Mouse (Mus musculus): Measurements from ENCODE around the gene Tmx2. TPM values are rescaled to one million over a fixed set of nuclear protein-coding genes. Genes with fewer than 3 reads are reported as not detected.
"Not testable (repeated sequence)": the region's sequence is repeated elsewhere in the genome, so short reads cannot be mapped to it uniquely, and the experiment has no call there.

Tmx2 gene
- polyA plus RNA-seq (2015; fragmentation: Nextera tagmentation; extraction: Ambion mirVana): 95.2 and 98.7 TPM in 2 replicates

- peak within 1 kb of the TSS; percentile 44; the same call in 1 of the 2 replicates for H3K27ac ChIP-seq
- WGBS: 16% methylated on average over 8 of the region's 8 CpGs
- peaks cover 22% of the 10 kb centered on the region for H3K36me3 ChIP-seq
- no peaks in the 10 kb centered on the region for H3K9me3 ChIP-seq
- no peak for ATAC-seq (ENCODE audit: insufficient number of reproducible peaks, low FRiP score, low TSS enrichment, low read depth)
- H3K4me2 ChIP-seq: peak within 1 kb of the TSS; percentile 74
- peaks cover 16% of the 10 kb centered on the region for H3K4me1 ChIP-seq
- no peaks in the 10 kb centered on the region for H3K27me3 ChIP-seq
- peak within 1 kb of the TSS; percentile 67 for H3K9ac ChIP-seq
- peak within 1 kb of the TSS; percentile 69 for H3K4me3 ChIP-seq
Measured at GRCm38 (mm10) chr2:84679016-84679415, at the start of gene Tmx2. Gene Tmx2, minus strand, starts transcription at chr2:84679140.

GRCm38 (mm10) chr2:84728191-84728590 lies 49.3 kb upstream of the Tmx2 start:
- H3K4me3 ChIP-seq; H3K27me3 ChIP-seq; ATAC-seq (ENCODE audit: insufficient number of reproducible peaks, low FRiP score, low TSS enrichment, low read depth); H3K27ac ChIP-seq; H3K9me3 ChIP-seq; H3K4me2 ChIP-seq; H3K9ac ChIP-seq: not testable (repeated sequence)
- 69% methylated on average over 5 of the region's 5 CpGs for WGBS
- H3K4me1 ChIP-seq: peaks cover 16% of the 10 kb centered on the region
- peaks cover 16% of the 10 kb centered on the region for H3K36me3 ChIP-seq

- ATAC-seq (ENCODE audit: insufficient number of reproducible peaks, low FRiP score, low TSS enrichment, low read depth): peak; percentile 93
- no peaks in the 10 kb centered on the region for H3K9me3 ChIP-seq
- peaks cover 2% of the 10 kb centered on the region; the same call in 1 of the 2 replicates for H3K27me3 ChIP-seq
- peak within 1 kb of the TSS; percentile 50 for H3K9ac ChIP-seq
- H3K4me2 ChIP-seq: peak within 1 kb of the TSS; percentile 70
- 1% methylated on average over 39 of the region's 39 CpGs for WGBS
- peaks cover 16% of the 10 kb centered on the region for H3K4me1 ChIP-seq
- peak within 1 kb of the TSS; percentile 55 for H3K4me3 ChIP-seq
- H3K27ac ChIP-seq: peak within 1 kb of the TSS; percentile 87
- H3K36me3 ChIP-seq: peaks cover 18% of the 10 kb centered on the region
Measured at GRCm38 (mm10) chr2:84727172-84727858, 48.4 kb upstream of the Tmx2 start, which contains the start of gene Clp1. Gene Clp1, minus strand, starts transcription at chr2:84727350.

- ATAC-seq (ENCODE audit: insufficient number of reproducible peaks, low FRiP score, low TSS enrichment, low read depth): no peak
- Histone ChIP-seq H3K4me2 (peak overlapping the region; percentile 70), H3K36me3 (peaks cover 19% of the 10 kb centered on the region), H3K27me3 (peaks cover 2% of the 10 kb centered on the region; the same call in 1 of the 2 replicates), H3K4me3 (peak overlapping the region; percentile 55), H3K9me3 (no peaks in the 10 kb centered on the region), H3K27ac (no peak overlapping the region), H3K9ac (peak overlapping the region; percentile 44), H3K4me1 (peaks cover 16% of the 10 kb centered on the region)
- under 1% methylated on average over 9 of the region's 9 CpGs for WGBS
Measured at GRCm38 (mm10) chr2:84726716-84727115, 47.8 kb upstream of the Tmx2 start.

- H3K4me3 ChIP-seq: no peak overlapping the region
- peaks cover 24% of the 10 kb centered on the region for H3K36me3 ChIP-seq
- no peaks in the 10 kb centered on the region for H3K27me3 ChIP-seq
- WGBS: 93% methylated on average over 10 of the region's 10 CpGs
- H3K27ac ChIP-seq: no peak overlapping the region
- no peaks in the 10 kb centered on the region for H3K9me3 ChIP-seq
- ATAC-seq (ENCODE audit: insufficient number of reproducible peaks, low FRiP score, low TSS enrichment, low read depth): no peak
- no peak overlapping the region for H3K9ac ChIP-seq
- H3K4me2 ChIP-seq: peak overlapping the region; percentile 70; the same call in 1 of the 2 replicates
- H3K4me1 ChIP-seq: peaks cover 16% of the 10 kb centered on the region
Measured at GRCm38 (mm10) chr2:84725770-84726169, 46.8 kb upstream of the Tmx2 start.

- Histone ChIP-seq H3K27ac (no peak overlapping the region), H3K9ac (no peak overlapping the region), H3K9me3 (no peaks in the 10 kb centered on the region), H3K4me3 (no peak overlapping the region), H3K4me2 (no peak overlapping the region), H3K27me3 (no peaks in the 10 kb centered on the region), H3K4me1 (peaks cover 16% of the 10 kb centered on the region), H3K36me3 (peaks cover 24% of the 10 kb centered on the region)
- WGBS: 94% methylated on average over 14 of the region's 14 CpGs
- ATAC-seq (ENCODE audit: insufficient number of reproducible peaks, low FRiP score, low TSS enrichment, low read depth): no peak
Measured at GRCm38 (mm10) chr2:84723856-84724255, 44.9 kb upstream of the Tmx2 start.

- H3K4me2 ChIP-seq: no peak overlapping the region
- peaks cover 24% of the 10 kb centered on the region for H3K36me3 ChIP-seq
- no peaks in the 10 kb centered on the region for H3K27me3 ChIP-seq
- no peak overlapping the region for H3K27ac ChIP-seq
- H3K9me3 ChIP-seq: no peaks in the 10 kb centered on the region
- peaks cover 12% of the 10 kb centered on the region for H3K4me1 ChIP-seq
- no peak overlapping the region for H3K9ac ChIP-seq
- no peak for ATAC-seq (ENCODE audit: insufficient number of reproducible peaks, low FRiP score, low TSS enrichment, low read depth)
- H3K4me3 ChIP-seq: no peak overlapping the region
- 83% methylated on average over 3 of the region's 3 CpGs for WGBS
Measured at GRCm38 (mm10) chr2:84721182-84721581, 42.2 kb upstream of the Tmx2 start.

- 95% methylated on average over 2 of the region's 2 CpGs for WGBS
- H3K27ac ChIP-seq: no peak overlapping the region
- H3K9me3 ChIP-seq: no peaks in the 10 kb centered on the region
- H3K4me3 ChIP-seq: no peak overlapping the region
- H3K4me1 ChIP-seq: peaks cover 9% of the 10 kb centered on the region
- no peak for ATAC-seq (ENCODE audit: insufficient number of reproducible peaks, low FRiP score, low TSS enrichment, low read depth)
- no peak overlapping the region for H3K4me2 ChIP-seq
- H3K9ac ChIP-seq: no peak overlapping the region
- peaks cover 24% of the 10 kb centered on the region for H3K36me3 ChIP-seq
- H3K27me3 ChIP-seq: no peaks in the 10 kb centered on the region
Measured at GRCm38 (mm10) chr2:84720718-84721117, 41.8 kb upstream of the Tmx2 start.

GRCm38 (mm10) chr2:84717357-84717756 lies 38.4 kb upstream of the Tmx2 start:
- Histone ChIP-seq H3K36me3 (peaks cover 6% of the 10 kb centered on the region; the same call in 1 of the 2 replicates), H3K27ac (no peak overlapping the region), H3K4me2 (no peak overlapping the region), H3K9ac (no peak overlapping the region), H3K27me3 (no peaks in the 10 kb centered on the region), H3K9me3 (no peaks in the 10 kb centered on the region), H3K4me1 (peaks cover 11% of the 10 kb centered on the region), H3K4me3 (no peak overlapping the region)
- no peak for ATAC-seq (ENCODE audit: insufficient number of reproducible peaks, low FRiP score, low TSS enrichment, low read depth)
- 92% methylated on average over 4 of the region's 4 CpGs for WGBS

- Histone ChIP-seq H3K9me3 (no peaks in the 10 kb centered on the region), H3K27me3 (no peaks in the 10 kb centered on the region), H3K4me3 (peak overlapping the region; percentile 91), H3K36me3 (peaks cover 4% of the 10 kb centered on the region; the same call in 1 of the 2 replicates), H3K4me2 (peak overlapping the region; percentile 80), H3K27ac (peak overlapping the region; percentile 99), H3K9ac (peak overlapping the region; percentile 56; the same call in 1 of the 2 replicates), H3K4me1 (peaks cover 11% of the 10 kb centered on the region)
- no peak for ATAC-seq (ENCODE audit: insufficient number of reproducible peaks, low FRiP score, low TSS enrichment, low read depth)
- WGBS: 31% methylated on average over 9 of the region's 9 CpGs
Measured at GRCm38 (mm10) chr2:84716423-84717355, 37.7 kb upstream of the Tmx2 start.

- ATAC-seq (ENCODE audit: insufficient number of reproducible peaks, low FRiP score, low TSS enrichment, low read depth): peak; percentile 96
- Histone ChIP-seq H3K27me3 (no peaks in the 10 kb centered on the region), H3K9me3 (no peaks in the 10 kb centered on the region), H3K27ac (peak overlapping the region; percentile 99), H3K9ac (peak overlapping the region; percentile 56), H3K36me3 (peaks cover under 1% of the 10 kb centered on the region), H3K4me2 (peak overlapping the region; percentile 80), H3K4me3 (peak overlapping the region; percentile 91), H3K4me1 (peaks cover 11% of the 10 kb centered on the region)
- WGBS: under 1% methylated on average over 33 of the region's 33 CpGs
Measured at GRCm38 (mm10) chr2:84715562-84716361, 36.8 kb upstream of the Tmx2 start.

Data from limb, embryonic 15.5 days (tissue).